Mouse (Mus musculus): Measurements from ENCODE around the gene Lama1. TPM values are rescaled to one million over a fixed set of nuclear protein-coding genes. Genes with fewer than 3 reads are reported as not detected.
"Not testable (repeated sequence)": the region's sequence is repeated elsewhere in the genome, so short reads cannot be mapped to it uniquely, and the experiment has no call there.

Lama1 gene
- total RNA-seq, 2 experiments from 2014 or later = 0.57 to 0.79 TPM

DNA sequence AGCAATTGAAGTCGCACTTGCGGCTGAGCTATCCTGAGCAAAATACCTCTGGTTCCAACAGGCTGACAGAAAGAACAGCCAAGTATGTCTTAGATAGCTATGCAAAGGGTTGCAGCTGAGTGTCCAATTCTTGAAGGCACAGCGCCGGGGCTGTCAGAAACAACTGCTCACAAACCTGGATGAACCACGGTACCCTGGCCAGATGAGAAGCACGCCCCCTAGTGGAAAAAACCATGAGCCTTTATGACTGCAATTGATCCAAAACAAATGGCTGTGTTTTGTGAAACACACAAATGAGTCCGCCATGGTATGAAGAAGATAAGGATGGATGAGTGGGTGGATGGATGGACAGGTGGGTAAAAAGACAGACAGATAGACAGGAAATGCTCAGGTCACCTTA lies 15.9 kb downstream of the Lama1 start:
- intact Hi-C loops (cut with DNase I) = no loop called here
- DNase-seq = no peak

DNA sequence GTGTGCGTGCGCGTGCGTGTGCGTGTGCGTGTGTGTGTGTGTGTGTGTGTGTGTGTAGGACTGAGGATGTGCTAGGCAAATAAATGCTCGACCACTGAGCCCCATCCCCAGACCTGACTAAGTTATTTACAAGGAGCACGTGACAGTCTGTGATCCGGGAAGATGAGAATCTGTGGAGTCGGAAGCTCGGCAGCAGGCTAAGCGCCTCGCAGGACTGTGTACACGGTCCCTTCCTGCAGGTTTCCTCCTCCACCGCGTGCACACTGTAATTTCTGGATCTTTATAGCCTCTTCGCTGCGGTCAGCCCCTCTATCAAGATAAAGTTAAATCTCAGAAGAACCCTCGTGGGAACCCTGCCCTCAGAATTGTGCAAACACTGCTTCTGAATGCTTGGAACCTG lies 18.4 kb downstream of the Lama1 start:
- DNase-seq = no peak
- intact Hi-C loops (cut with DNase I) = no loop called here

DNA sequence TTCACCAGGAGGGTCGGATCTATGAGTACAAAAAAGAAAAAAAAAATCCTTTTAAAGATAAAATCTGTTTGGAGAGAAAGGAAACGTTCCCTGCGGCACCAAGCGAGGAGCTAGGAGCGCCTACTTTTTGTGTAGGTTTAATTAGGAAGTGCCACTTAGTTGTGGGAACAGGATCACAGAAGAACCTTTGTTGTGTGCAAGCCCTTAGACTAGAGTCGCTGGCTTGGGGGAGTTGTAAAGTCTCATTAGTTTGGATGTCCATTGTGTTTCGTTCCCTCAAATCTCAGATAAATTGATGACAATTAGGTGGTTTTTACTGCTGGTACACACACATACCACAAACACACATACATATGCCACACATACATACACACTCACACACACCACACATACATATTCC lies 25.0 kb downstream of the Lama1 start:
- intact Hi-C loops (cut with DNase I) = no loop called here
- DNase-seq = no peak

- intact Hi-C loops (cut with DNase I) = no loop called here
- no peak for DNase-seq
Measured at GRCm38 (mm10) chr17:67722578-67722977, 25.5 kb downstream of the Lama1 start.

DNA sequence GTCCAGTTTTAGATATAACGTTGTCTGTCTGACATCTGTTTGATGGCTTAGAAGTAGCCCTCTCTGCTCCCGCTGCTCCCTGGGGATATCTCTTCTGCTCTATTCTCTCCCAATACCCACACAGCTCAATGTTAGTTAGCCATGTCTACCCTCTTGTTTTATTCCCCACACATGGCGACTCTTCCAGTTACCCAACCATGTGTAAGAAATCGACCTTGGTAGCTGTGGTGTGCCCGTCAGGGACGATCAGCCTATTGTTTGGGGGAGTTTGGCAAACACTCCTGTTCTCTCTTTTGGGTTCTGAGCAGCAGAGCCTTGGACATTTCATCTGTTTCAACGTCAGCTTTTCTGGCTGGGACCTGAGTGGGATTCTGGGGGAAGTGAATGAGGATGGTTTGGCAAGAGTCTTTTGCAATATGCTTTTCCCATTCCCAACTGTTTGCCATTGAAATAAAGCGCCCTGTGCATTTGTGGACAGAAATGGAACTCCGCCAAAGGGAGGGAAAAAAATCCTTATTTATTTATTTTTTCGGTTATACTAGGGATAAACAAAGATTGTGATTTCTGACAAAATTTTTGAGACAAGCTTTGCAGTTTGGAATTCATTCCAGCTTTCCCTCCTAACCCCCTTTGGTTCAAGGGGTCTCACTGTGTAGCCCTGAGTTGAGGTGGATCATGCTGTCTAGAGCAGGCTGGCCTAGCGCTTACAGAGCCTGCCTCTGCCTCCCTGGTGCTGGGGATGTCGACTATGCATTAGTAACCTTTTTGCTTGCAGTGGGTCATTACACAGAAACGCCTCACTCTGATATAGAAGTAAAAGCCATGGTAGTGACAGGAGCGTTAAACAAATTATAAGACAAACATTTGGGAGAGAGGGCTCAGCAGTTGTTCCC lies 26.4 kb downstream of the Lama1 start:
- intact Hi-C loops (cut with DNase I) = no loop called here
- no peak for DNase-seq

DNA sequence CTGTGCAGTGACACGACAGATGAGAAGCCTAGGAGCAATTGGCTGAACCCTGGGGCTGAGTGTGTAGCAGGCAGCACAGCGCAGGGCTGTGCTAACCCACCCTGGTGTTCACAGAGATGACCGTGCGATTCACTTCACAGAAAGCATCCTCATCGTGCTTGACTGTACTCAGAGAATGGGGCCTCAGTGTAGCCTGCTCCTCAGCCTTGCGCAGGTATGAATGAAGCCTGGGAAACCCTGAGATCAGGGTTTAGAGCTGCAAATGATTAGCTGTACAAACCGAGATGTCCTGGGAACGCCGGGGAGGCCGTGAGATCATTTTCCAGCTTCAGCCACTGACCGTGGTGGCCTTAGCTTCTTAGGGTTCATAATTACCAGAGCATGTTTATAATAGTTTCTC lies 29.5 kb downstream of the Lama1 start:
- intact Hi-C loops (cut with DNase I) = no loop called here
- DNase-seq = no peak

GRCm38 (mm10) chr17:67728751-67729150 lies 31.7 kb downstream of the Lama1 start:
- no peak for DNase-seq
- intact Hi-C loops (cut with DNase I) = no loop called here

DNA sequence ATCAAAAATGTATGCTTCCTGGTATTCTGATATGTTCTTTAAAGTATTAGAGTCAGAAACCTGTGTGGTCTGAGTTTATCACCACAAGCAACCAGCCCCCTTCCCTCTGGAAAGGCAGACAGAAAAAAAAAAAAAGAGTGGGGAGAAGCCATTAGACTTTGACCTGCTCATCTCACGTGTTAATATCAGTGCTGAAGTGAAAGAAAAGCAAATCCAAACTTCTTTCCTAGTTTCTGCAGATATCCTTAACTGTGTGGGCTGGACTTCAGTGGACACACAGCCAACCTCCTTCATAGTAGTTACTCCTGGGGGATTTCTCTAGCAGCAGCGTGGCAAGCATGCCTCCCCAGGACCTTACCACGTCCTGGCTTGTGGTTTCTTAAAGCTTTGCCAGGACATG lies 34.0 kb downstream of the Lama1 start:
- no peak for DNase-seq
- intact Hi-C loops (cut with DNase I) = no loop called here

- intact Hi-C loops (cut with DNase I) = no loop called here
- no peak for DNase-seq
Measured at GRCm38 (mm10) chr17:67731964-67732363, 34.9 kb downstream of the Lama1 start.

DNA sequence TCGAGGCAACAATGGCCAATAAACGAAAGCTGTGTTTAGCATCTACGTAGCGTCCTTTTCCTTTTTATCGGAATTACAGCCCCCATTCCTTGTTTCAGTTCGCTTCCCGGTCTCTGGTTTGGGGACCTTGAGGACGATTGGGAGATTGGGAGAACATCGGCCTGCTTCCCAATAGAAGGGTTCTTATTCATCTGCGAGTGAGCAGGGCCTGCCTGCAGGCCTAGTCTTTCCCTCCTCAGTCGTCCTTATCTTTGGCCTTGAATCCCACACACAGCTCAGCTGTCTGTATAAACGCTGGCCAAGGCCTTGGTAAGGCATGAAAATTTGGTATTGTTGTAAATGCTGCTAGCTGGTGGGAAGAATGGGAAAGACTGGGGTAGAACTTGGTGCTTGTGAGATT lies 36.5 kb downstream of the Lama1 start:
- DNase-seq = no peak
- intact Hi-C loops (cut with DNase I) = no loop called here

DNA sequence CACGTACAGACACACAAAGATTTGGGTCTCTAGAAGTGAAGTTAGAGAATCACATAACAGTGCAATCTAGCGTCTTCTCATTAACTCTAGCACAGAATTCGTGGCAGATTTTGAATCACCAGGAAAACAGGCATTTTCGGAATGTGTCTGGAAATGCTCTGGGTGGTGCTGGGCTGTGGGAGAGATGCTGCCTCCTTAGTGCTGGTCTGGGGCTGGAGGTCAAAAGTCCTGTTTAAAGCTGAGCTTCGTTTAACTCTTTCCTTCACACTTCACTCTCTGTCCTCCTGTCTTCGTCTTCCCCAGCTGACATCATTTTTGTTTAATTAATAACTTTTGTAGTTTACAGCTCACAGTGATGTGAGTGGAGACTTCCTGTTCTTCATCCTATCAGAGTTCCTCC lies 38.7 kb downstream of the Lama1 start:
- intact Hi-C loops (cut with DNase I) = no loop called here
- no peak for DNase-seq

DNA sequence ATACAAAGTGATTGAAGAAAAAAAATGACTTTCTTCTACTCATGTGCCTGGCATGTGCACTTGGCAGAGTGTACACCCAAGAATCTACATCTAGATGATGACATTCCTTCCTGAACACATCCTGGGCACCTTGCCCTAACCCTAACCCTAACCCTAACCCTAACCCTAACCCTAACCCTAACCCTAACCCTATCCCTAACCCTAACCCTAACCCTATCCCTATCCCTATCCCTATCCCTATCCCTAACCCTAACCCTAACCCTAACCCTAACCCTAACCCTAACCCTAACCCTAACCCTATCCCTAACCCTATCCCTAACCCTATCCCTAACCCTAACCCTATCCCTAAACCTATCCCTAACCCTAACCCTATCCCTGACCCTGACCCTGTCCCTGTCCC lies 44.2 kb downstream of the Lama1 start:
- intact Hi-C loops (cut with DNase I) = not testable (repeated sequence)

GRCm38 (mm10) chr17:67764167-67764871 lies 67.3 kb downstream of the Lama1 start:
- intact Hi-C loops (cut with DNase I) = no loop called here

More for the DNA sequence above, 44.2 kb downstream of the Lama1 start:
- not testable (repeated sequence) for DNase-seq

DNA sequence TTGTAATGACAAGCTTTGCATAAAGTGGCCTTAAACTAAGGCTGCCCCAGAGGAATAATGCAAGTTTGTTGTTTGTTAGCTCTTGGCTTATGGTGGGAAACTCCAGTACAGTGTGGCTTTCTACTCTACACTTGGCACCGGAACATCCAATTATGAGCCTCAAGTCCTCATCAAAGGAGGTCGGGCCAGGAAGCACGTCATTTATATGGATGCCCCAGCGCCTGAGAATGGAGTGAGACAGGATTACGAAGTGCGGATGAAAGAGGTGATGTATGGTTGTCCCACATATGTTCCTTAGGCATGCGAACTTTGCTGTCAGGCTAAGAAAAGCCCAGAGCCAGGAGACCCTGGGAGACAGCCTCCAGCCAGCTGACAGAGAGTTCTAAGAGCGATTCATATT lies 76.5 kb downstream of the Lama1 start:
- intact Hi-C loops (cut with DNase I) = no loop called here
- no peak for DNase-seq

More at GRCm38 (mm10) chr17:67764167-67764871, 67.3 kb downstream of the Lama1 start:
- no peak for DNase-seq

DNA sequence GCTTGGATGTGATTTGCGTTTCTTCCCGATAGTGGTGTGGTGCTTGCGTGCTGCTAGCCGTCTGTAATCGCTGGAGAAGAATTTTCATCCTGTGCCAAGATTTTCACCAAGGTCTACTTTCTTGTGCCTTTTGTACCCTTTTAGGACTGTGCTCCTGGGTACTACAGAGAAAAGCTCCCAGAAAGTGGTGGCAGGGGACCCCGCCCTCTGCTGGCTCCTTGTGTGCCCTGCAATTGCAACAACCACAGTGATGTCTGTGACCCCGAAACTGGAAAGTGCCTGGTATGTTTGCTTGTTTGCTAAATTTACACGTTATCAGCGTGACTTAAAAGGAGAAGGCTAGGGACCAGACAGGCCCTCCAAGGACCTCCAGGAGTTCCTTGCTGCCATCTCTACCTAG lies 79.7 kb downstream of the Lama1 start:
- DNase-seq = peak in 1 of 2 experiments; percentile 17
- intact Hi-C loops (cut with DNase I) = no loop called here

DNA sequence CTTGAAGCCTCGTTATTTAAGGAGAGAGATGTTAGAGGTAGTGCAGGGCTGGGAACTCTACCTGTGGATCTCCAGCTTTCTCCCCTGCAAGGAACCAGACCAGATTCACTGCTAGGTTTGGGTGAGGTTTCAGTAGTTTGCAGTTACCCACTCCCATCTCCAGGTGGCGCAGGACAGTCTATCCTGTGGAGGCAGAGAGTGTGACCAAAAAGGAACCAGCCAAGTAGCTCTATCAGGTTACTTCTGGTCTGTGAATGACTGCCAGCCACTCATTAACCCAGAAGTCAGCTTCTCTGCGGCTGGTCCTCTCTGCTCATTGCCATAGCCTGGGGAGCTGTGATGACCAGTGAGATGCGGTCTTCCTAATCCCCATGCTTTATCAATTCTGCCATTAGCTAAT lies 82.8 kb downstream of the Lama1 start:
- intact Hi-C loops (cut with DNase I) = loop anchor here (1.0 kb wide), 1 partner anchor 57 kb away; no protein-coding TSS in a partner anchor
- DNase-seq = peak; percentile 15 to 37

DNA sequence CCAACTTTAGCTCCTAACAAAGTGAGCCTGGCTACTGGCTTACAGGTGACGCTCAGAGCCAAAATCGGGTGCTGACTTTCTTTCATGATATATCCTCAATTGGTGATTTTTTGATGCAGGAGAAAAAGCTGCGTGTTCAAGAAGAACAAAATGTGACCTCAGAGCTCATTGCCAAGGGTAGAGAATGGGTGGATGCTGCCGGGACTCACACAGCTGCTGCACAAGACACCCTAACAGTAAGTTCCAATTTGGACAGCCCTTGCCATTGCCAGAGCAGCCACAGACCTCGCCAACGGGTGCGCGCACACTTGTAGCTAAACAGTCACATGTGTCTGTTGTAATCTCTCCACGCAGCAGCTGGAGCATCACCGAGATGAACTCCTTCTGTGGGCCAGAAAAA lies 94.0 kb downstream of the Lama1 start:
- no peak for DNase-seq
- intact Hi-C loops (cut with DNase I) = no loop called here

DNA sequence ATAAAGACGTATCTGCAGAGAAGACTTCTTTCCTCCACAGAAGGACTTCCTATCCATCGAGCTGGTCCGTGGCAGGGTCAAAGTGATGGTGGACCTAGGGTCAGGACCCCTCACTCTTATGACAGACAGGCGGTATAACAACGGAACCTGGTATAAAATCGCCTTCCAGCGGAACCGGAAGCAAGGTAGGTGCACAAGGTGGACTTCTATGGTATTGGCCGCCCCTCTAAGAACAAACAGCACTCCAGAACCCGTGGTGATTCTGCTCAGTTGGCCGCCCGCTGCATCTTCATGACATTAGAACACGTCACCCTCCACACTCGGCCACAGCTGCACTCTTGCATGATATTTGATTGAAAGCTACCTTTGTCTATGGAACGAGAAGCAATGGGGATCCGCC lies 112.1 kb downstream of the Lama1 start:
- intact Hi-C loops (cut with DNase I) = no loop called here
- no peak for DNase-seq

GRCm38 (mm10) chr17:67813666-67814065 lies 116.6 kb downstream of the Lama1 start:
- no peak for DNase-seq
- intact Hi-C loops (cut with DNase I) = no loop called here

GRCm38 (mm10) chr17:67815720-67816119 lies 118.7 kb downstream of the Lama1 start:
- intact Hi-C loops (cut with DNase I) = no loop called here
- no peak for DNase-seq

GRCm38 (mm10) chr17:67816916-67817315 lies 119.9 kb downstream of the Lama1 start:
- intact Hi-C loops (cut with DNase I) = no loop called here
- DNase-seq = no peak

GRCm38 (mm10) chr17:67827431-67827830 lies 130.4 kb downstream of the Lama1 start:
- DNase-seq = no peak
- intact Hi-C loops (cut with DNase I) = no loop called here
